Mouse (Mus musculus): ENCODE measurements at regions not wholly inside any gene's neighbourhood (a gene's known extent, or its start where the extent isn't known, plus 50 kb on each side); places are given as distances from the start of the nearest gene placed in this dataset.

DNA sequence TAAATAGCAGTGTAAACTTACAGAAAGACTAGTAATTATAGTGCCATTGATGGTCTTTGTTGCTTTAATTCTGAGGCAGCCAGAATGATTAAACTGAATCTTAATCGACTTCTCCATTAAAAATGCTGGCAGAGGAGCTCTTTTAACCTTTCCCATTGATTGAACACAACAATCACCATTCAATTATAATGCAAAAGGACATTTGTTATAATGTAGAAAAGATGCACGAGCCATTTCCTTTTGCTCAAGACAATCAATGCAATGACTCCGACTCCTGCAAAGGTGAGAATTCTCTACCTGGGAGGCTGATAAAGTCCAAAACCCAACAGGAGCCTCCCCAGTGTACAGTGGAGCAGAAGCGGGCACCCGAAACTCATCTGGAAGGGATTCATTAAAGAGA lies 280.0 kb upstream of the Dach1 start:
- no peak for ATAC-seq
- H3K27me3 ChIP-seq (replicated peaks; ENCODE audit: control insufficient read depth, insufficient read depth, low read length) = no peaks in the 10 kb centered on the region
- no peak overlapping the region for H3K4me2 ChIP-seq (ENCODE audit: low read length)
- H3K36me3 ChIP-seq (ENCODE audit: control insufficient read depth, insufficient read depth, low read length) = no peaks in the 10 kb centered on the region
- no peaks in the 10 kb centered on the region for H3K4me1 ChIP-seq (ENCODE audit: control insufficient read depth, insufficient read depth, low read depth, low read length)
- H3K27ac ChIP-seq (ENCODE audit: low read depth, low read length) = no peak overlapping the region
- 69% methylated on average over 5 of the region's 5 CpGs for WGBS
- H3K9me3 ChIP-seq (ENCODE audit: control insufficient read depth, low read length) = no peaks in the 10 kb centered on the region
- no peak overlapping the region for H3K4me3 ChIP-seq (ENCODE audit: low read length)
- H3K9ac ChIP-seq (ENCODE audit: low read depth, low read length) = no peak overlapping the region

DNA sequence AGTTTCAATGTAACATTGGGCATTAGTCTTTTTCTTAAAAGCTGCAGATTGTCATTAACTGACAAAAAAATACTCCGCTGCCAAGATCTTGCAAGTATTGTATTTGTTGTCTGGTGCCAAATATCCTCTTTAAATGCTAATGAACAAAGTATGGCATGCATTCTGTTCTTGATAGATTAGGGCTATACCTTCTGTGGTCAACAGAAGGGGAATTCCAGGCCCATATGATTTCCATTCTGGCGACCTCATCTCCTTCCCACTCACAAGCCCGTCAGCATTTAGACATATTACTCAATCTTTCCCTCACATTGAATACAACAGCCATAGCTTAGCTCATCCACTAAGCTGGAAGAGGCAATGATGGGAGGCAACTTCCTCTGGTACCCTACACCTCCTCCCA lies 272.8 kb upstream of the Dach1 start:
- WGBS = 62% methylated on average over 3 of the region's 3 CpGs
- no peak overlapping the region for H3K4me2 ChIP-seq (ENCODE audit: low read length)
- H3K4me1 ChIP-seq (ENCODE audit: control insufficient read depth, insufficient read depth, low read depth, low read length) = no peaks in the 10 kb centered on the region
- no peak overlapping the region for H3K27ac ChIP-seq (ENCODE audit: low read depth, low read length)
- H3K9ac ChIP-seq (ENCODE audit: low read depth, low read length) = no peak overlapping the region
- H3K36me3 ChIP-seq (ENCODE audit: control insufficient read depth, insufficient read depth, low read length) = no peaks in the 10 kb centered on the region
- no peak for ATAC-seq
- no peaks in the 10 kb centered on the region for H3K27me3 ChIP-seq (replicated peaks; ENCODE audit: control insufficient read depth, insufficient read depth, low read length)
- no peaks in the 10 kb centered on the region for H3K9me3 ChIP-seq (ENCODE audit: control insufficient read depth, low read length)
- H3K4me3 ChIP-seq (ENCODE audit: low read length) = no peak overlapping the region

DNA sequence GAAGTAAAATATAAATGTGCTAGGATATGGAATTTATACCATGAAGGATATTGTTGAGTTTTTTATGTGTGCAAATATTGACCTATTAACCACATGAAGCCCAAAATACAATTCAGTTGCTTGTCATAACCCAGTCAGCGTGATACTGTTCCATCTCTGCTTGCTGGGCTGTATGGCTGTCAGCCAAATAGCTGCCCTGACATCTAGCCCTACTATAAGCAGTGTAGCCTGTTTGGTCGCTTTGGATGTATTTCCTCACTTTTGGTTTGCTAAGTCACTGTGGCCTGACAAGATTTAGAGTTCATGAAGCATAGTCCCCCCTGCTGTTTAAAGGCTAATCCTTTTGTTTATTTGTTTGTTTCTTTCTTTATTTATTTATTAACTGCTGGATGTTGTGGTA lies 272.4 kb upstream of the Dach1 start:
- Histone ChIP-seq H3K4me3 (ENCODE audit: low read length) (no peak overlapping the region), H3K9ac (ENCODE audit: low read depth, low read length) (no peak overlapping the region), H3K27ac (ENCODE audit: low read depth, low read length) (no peak overlapping the region), H3K36me3 (ENCODE audit: control insufficient read depth, insufficient read depth, low read length) (no peaks in the 10 kb centered on the region), H3K4me1 (ENCODE audit: control insufficient read depth, insufficient read depth, low read depth, low read length) (no peaks in the 10 kb centered on the region), H3K27me3 (replicated peaks; ENCODE audit: control insufficient read depth, insufficient read depth, low read length) (no peaks in the 10 kb centered on the region), H3K4me2 (ENCODE audit: low read length) (no peak overlapping the region), H3K9me3 (ENCODE audit: control insufficient read depth, low read length) (no peaks in the 10 kb centered on the region)
- no peak for ATAC-seq
- WGBS = 60% methylated on average over 2 of the region's 2 CpGs

DNA sequence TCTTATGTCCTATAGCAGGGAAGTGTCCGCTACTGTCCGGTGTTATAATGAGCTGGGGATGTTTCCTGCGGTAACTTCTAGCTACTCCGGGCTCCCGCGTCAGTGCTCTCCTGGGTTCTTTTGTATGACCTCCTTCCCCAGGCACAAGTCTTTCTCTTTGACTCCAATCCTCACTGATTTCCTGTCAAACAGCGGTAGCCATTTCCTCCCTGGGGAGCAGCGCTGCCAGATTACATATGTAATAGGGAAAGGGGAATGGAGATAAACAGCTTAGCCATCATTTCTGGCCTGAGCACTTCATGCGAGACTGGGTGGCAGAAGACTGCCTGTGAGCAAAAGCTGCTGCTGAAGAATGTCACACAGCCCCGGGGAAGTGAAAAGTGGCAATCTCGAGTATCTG lies 262.4 kb upstream of the Dach1 start:
- Histone ChIP-seq H3K36me3 (ENCODE audit: control insufficient read depth, insufficient read depth, low read length) (no peaks in the 10 kb centered on the region), H3K9me3 (ENCODE audit: control insufficient read depth, low read length) (no peaks in the 10 kb centered on the region), H3K4me3 (ENCODE audit: low read length) (no peak overlapping the region), H3K9ac (ENCODE audit: low read depth, low read length) (no peak overlapping the region), H3K4me1 (ENCODE audit: control insufficient read depth, insufficient read depth, low read depth, low read length) (no peaks in the 10 kb centered on the region), H3K4me2 (ENCODE audit: low read length) (peak overlapping the region; percentile 13; the same call in 1 of the 2 replicates), H3K27ac (ENCODE audit: low read depth, low read length) (no peak overlapping the region), H3K27me3 (replicated peaks; ENCODE audit: control insufficient read depth, insufficient read depth, low read length) (no peaks in the 10 kb centered on the region)
- ATAC-seq = no peak
- WGBS = 55% methylated on average over 11 of the region's 11 CpGs

DNA sequence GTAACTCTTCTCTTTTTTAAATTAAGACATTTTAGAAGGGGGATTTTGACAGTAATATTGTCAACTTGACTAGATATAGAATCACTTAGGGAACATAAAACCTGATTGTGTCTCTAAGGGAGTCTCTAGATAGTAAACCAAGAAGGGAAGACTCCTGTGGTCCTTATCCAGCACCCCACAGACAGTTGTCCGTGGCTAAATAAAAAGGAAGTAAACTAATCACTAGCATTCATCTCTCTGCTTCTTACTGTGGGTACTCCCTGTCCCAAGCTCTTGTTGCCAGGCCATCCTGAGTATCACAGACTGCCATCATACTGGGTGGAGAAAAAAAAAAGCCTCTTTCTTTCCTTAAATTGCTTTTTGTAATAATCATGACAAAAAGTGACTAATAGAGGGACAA lies 248.2 kb upstream of the Dach1 start:
- Histone ChIP-seq H3K36me3 (ENCODE audit: control insufficient read depth, insufficient read depth, low read length) (no peaks in the 10 kb centered on the region), H3K27me3 (replicated peaks; ENCODE audit: control insufficient read depth, insufficient read depth, low read length) (no peaks in the 10 kb centered on the region), H3K4me3 (ENCODE audit: low read length) (no peak overlapping the region), H3K4me2 (ENCODE audit: low read length) (no peak overlapping the region), H3K9me3 (ENCODE audit: control insufficient read depth, low read length) (no peaks in the 10 kb centered on the region), H3K4me1 (ENCODE audit: control insufficient read depth, insufficient read depth, low read depth, low read length) (no peaks in the 10 kb centered on the region), H3K9ac (ENCODE audit: low read depth, low read length) (no peak overlapping the region), H3K27ac (ENCODE audit: low read depth, low read length) (no peak overlapping the region)
- 59% methylated on average over 1 of the region's 1 CpGs for WGBS
- no peak for ATAC-seq

DNA sequence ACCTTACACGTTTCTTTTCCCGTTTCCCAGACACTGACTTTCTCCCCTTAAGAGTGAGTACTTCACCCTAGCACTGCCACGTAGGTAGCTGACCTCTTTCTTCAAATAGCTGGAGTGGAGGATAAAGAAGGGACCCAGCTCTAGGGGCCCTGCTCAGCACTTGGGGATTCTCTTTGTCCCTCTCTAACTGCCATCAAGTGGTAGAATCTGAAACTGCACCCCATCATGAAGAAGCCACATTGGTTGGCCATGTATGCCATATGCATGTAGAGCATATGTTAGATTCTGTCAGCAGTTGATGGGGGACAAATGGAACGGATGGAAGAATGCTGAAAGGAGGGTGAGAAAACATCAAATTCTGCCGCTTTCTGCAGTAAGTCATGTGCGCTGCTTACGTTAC lies 244.6 kb upstream of the Dach1 start:
- no peaks in the 10 kb centered on the region for H3K36me3 ChIP-seq (ENCODE audit: control insufficient read depth, insufficient read depth, low read length)
- H3K27ac ChIP-seq (ENCODE audit: low read depth, low read length) = no peak overlapping the region
- H3K9ac ChIP-seq (ENCODE audit: low read depth, low read length) = no peak overlapping the region
- no peak overlapping the region for H3K4me2 ChIP-seq (ENCODE audit: low read length)
- no peaks in the 10 kb centered on the region for H3K9me3 ChIP-seq (ENCODE audit: control insufficient read depth, low read length)
- no peak for ATAC-seq
- no peaks in the 10 kb centered on the region for H3K27me3 ChIP-seq (replicated peaks; ENCODE audit: control insufficient read depth, insufficient read depth, low read length)
- 55% methylated on average over 7 of the region's 7 CpGs for WGBS
- no peaks in the 10 kb centered on the region for H3K4me1 ChIP-seq (ENCODE audit: control insufficient read depth, insufficient read depth, low read depth, low read length)
- H3K4me3 ChIP-seq (ENCODE audit: low read length) = no peak overlapping the region

DNA sequence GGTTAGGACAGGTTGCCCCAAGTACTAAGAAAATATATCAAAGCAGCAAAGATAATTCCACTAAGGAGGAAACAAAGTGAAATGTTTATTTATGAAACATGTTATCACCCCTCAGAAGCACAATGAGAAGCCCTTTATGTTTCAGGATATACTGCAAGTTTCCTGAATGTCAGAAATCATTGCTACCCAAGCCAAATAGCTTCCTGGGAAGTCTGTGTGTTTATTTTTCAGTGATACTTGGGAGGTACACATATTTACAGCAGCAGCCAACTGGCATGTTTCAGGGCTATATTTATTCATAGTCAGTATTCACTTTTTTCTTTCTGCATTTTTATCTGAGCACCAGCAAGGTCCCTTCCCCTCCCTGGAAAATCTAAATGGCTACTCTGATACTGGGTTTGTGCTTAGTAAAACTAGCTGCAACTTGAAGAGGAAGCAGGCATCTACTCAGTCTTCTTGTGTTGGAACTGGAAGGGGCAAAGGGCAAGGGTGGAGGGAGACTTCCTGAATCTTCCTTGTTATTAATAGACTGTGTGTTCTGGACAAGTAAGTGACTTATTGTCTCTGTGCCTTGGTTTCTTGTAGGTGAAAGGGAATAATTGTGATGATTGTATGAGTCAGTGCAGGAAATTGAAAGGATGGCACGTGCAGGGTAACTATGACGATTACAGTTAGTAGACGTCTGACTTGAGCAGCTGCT lies 236.5 kb upstream of the Dach1 start:
- no peak overlapping the region for H3K4me3 ChIP-seq (ENCODE audit: low read length)
- H3K36me3 ChIP-seq (ENCODE audit: control insufficient read depth, insufficient read depth, low read length) = no peaks in the 10 kb centered on the region
- ATAC-seq = no peak
- no peaks in the 10 kb centered on the region for H3K9me3 ChIP-seq (ENCODE audit: control insufficient read depth, low read length)
- no peaks in the 10 kb centered on the region for H3K4me1 ChIP-seq (ENCODE audit: control insufficient read depth, insufficient read depth, low read depth, low read length)
- H3K27ac ChIP-seq (ENCODE audit: low read depth, low read length) = no peak overlapping the region
- H3K9ac ChIP-seq (ENCODE audit: low read depth, low read length) = no peak overlapping the region
- 53% methylated on average over 3 of the region's 3 CpGs for WGBS
- no peaks in the 10 kb centered on the region for H3K27me3 ChIP-seq (replicated peaks; ENCODE audit: control insufficient read depth, insufficient read depth, low read length)
- no peak overlapping the region for H3K4me2 ChIP-seq (ENCODE audit: low read length)

DNA sequence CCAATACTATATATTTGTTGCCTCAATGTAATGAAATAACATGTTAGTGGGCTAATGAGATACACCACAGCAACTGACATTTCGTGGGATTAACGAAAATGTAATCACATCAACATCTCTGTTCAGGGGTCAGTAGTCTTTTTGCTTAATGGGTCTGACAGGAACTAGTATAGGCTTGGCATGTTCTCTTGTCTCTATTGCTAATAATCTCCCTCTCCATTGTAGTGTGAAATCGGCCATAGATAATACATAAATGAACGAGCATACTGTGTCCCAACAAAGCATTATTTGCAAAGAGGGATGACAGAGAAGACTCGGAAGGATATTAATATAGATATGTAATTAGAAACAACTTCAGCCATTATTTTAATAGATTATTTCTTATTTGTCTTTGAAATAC lies 234.5 kb upstream of the Dach1 start:
- no peak overlapping the region for H3K27ac ChIP-seq (ENCODE audit: low read depth, low read length)
- H3K27me3 ChIP-seq (replicated peaks; ENCODE audit: control insufficient read depth, insufficient read depth, low read length) = no peaks in the 10 kb centered on the region
- no peaks in the 10 kb centered on the region for H3K36me3 ChIP-seq (ENCODE audit: control insufficient read depth, insufficient read depth, low read length)
- no peak overlapping the region for H3K4me3 ChIP-seq (ENCODE audit: low read length)
- 78% methylated on average over 5 of the region's 5 CpGs for WGBS
- no peaks in the 10 kb centered on the region for H3K9me3 ChIP-seq (ENCODE audit: control insufficient read depth, low read length)
- no peak overlapping the region for H3K4me2 ChIP-seq (ENCODE audit: low read length)
- H3K4me1 ChIP-seq (ENCODE audit: control insufficient read depth, insufficient read depth, low read depth, low read length) = no peaks in the 10 kb centered on the region
- H3K9ac ChIP-seq (ENCODE audit: low read depth, low read length) = no peak overlapping the region
- ATAC-seq = no peak

DNA sequence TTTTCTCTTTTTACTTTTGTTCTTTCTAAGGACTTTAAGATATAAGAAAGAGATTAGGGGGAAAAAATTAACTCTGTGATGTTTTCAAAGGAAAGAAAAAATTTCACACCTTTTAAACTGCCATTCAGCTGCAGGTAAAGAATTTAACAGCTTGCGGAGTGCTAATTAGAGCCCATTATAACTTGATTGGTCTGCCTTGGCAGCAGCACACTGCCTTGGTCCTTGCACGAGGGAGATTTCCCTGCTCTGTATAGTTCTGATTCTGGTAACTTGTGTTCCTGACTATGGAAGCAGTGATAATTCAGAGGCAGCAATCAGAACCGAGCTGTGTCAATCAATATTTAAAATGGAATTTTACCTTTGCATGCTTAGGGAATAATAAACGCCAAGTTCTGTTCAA lies 218.3 kb upstream of the Dach1 start:
- H3K4me3 ChIP-seq (ENCODE audit: low read length) = no peak overlapping the region
- no peaks in the 10 kb centered on the region for H3K36me3 ChIP-seq (ENCODE audit: control insufficient read depth, insufficient read depth, low read length)
- no peak overlapping the region for H3K9ac ChIP-seq (ENCODE audit: low read depth, low read length)
- no peak for ATAC-seq
- no peak overlapping the region for H3K27ac ChIP-seq (ENCODE audit: low read depth, low read length)
- H3K4me2 ChIP-seq (ENCODE audit: low read length) = no peak overlapping the region
- H3K9me3 ChIP-seq (ENCODE audit: control insufficient read depth, low read length) = no peaks in the 10 kb centered on the region
- no peaks in the 10 kb centered on the region for H3K27me3 ChIP-seq (replicated peaks; ENCODE audit: control insufficient read depth, insufficient read depth, low read length)
- no peaks in the 10 kb centered on the region for H3K4me1 ChIP-seq (ENCODE audit: control insufficient read depth, insufficient read depth, low read depth, low read length)
- WGBS = 64% methylated on average over 4 of the region's 4 CpGs
